Mouse (Mus musculus): ENCODE measurements around the gene Cpne8. TPM values are rescaled to one million over a fixed set of nuclear protein-coding genes. Genes with fewer than 3 reads are reported as not detected.

Cpne8 gene
- polyA plus RNA-seq, 1 experiment from 2014 or later: 11.6 TPM

GRCm38 (mm10) chr15:90607181-90607580, 72.1 kb downstream of the Cpne8 start:
- 89% methylated on average over 3 of the region's 3 CpGs for WGBS
- ATAC-seq (ENCODE audit: low FRiP score): no peak
- Histone ChIP-seq H3K9ac (no peak overlapping the region), H3K36me3 (no peaks in the 10 kb centered on the region), H3K27ac (no peak overlapping the region), H3K4me2 (replicated peaks) (no peak overlapping the region), H3K27me3 (no peaks in the 10 kb centered on the region), H3K9me3 (replicated peaks) (no peaks in the 10 kb centered on the region), H3K4me1 (no peaks in the 10 kb centered on the region), H3K4me3 (no peak overlapping the region)

DNA sequence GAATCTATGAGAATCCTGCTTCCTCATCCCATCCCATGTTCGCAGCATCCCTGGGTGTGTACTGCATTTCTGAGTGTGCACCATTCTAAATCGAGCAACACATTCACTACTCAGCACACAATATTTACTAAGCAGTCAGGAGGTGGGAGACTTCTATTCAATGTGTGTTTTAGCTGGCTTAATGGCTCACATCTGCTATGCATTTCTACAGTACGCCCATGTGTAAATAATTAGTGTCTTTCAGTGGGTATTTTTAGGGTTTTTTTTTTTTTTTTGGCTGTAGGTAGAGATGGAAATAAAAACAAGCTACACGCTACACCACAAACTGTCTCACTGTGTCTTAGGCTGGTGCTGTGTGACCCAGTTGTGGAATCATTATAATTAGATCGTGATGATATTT, 75.6 kb downstream of the Cpne8 start:
- Histone ChIP-seq H3K36me3 (no peaks in the 10 kb centered on the region), H3K9me3 (replicated peaks) (no peaks in the 10 kb centered on the region), H3K9ac (no peak overlapping the region), H3K4me2 (replicated peaks) (no peak overlapping the region), H3K27me3 (no peaks in the 10 kb centered on the region), H3K4me1 (no peaks in the 10 kb centered on the region), H3K27ac (no peak overlapping the region), H3K4me3 (no peak overlapping the region)
- ATAC-seq (ENCODE audit: low FRiP score): no peak
- WGBS: 68% methylated on average over 5 of the region's 5 CpGs

GRCm38 (mm10) chr15:90597715-90598497, 81.3 kb downstream of the Cpne8 start:
- ATAC-seq (ENCODE audit: low FRiP score): no peak
- no peak overlapping the region for H3K4me2 ChIP-seq (replicated peaks)
- WGBS: 68% methylated on average over 6 of the region's 6 CpGs

DNA sequence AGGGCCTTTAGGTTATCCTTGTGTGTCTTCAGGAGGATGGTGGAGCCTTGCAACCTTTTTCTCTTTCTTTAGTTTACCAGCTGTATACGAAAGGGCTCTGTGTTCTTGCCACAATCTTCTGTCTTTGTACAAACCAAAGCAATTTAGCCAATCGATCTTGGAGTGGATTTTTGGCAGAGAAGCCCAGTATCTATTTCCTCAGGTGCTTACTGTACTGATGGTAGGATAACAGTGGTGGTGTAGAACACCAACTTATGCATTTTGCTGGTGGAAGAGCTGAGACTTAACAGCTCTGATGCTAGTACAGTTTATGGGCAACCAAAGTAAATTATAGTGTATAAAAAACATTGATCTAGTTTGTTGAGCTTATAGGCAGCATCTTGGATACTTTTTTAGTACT, 83.6 kb downstream of the Cpne8 start:
- H3K9ac ChIP-seq: no peak overlapping the region
- WGBS: 90% methylated on average over 2 of the region's 2 CpGs
- no peak overlapping the region for H3K27ac ChIP-seq
- H3K4me2 ChIP-seq (replicated peaks): no peak overlapping the region
- no peaks in the 10 kb centered on the region for H3K4me1 ChIP-seq
- H3K27me3 ChIP-seq: no peaks in the 10 kb centered on the region
- no peaks in the 10 kb centered on the region for H3K9me3 ChIP-seq (replicated peaks)
- no peak overlapping the region for H3K4me3 ChIP-seq
- no peak for ATAC-seq (ENCODE audit: low FRiP score)
- no peaks in the 10 kb centered on the region for H3K36me3 ChIP-seq

More at GRCm38 (mm10) chr15:90597715-90598497, 81.3 kb downstream of the Cpne8 start:
- Histone ChIP-seq H3K9me3 (replicated peaks) (no peaks in the 10 kb centered on the region), H3K27ac (no peak overlapping the region), H3K4me1 (no peaks in the 10 kb centered on the region), H3K27me3 (no peaks in the 10 kb centered on the region), H3K36me3 (no peaks in the 10 kb centered on the region), H3K9ac (no peak overlapping the region), H3K4me3 (no peak overlapping the region)

GRCm38 (mm10) chr15:90589587-90589986, 89.6 kb downstream of the Cpne8 start:
- no peak overlapping the region for H3K4me2 ChIP-seq (replicated peaks)
- no peak for ATAC-seq (ENCODE audit: low FRiP score)
- 73% methylated on average over 7 of the region's 7 CpGs for WGBS

DNA sequence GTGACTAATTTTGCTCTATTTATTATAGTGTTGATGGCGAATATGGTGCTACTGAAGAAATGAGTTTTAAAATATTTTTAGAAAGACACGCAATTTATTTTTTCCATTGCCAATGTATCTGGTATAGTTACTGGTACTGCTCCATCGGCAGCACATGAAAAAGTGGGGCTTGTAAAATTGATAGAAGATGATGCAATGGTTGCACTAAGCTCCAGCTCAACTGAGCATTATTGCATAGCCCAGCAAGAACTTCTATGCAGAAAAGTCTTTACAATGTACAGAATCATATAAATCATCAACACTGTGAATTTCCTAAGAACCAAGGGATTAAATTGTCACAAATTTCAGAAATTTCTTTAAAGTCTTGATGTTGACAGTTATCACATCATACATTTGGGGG, 101.8 kb downstream of the Cpne8 start:
- Histone ChIP-seq H3K9me3 (replicated peaks) (no peaks in the 10 kb centered on the region), H3K4me3 (no peak overlapping the region), H3K36me3 (no peaks in the 10 kb centered on the region), H3K27me3 (no peaks in the 10 kb centered on the region), H3K4me1 (no peaks in the 10 kb centered on the region), H3K9ac (no peak overlapping the region), H3K27ac (no peak overlapping the region), H3K4me2 (replicated peaks) (no peak overlapping the region)
- no peak for ATAC-seq (ENCODE audit: low FRiP score)
- 96% methylated on average over 3 of the region's 3 CpGs for WGBS

More at GRCm38 (mm10) chr15:90589587-90589986, 89.6 kb downstream of the Cpne8 start:
- Histone ChIP-seq H3K27ac (no peak overlapping the region), H3K27me3 (no peaks in the 10 kb centered on the region), H3K4me3 (no peak overlapping the region), H3K36me3 (no peaks in the 10 kb centered on the region), H3K4me1 (no peaks in the 10 kb centered on the region), H3K9ac (no peak overlapping the region), H3K9me3 (replicated peaks) (no peaks in the 10 kb centered on the region)

- H3K4me3 ChIP-seq: no peak overlapping the region
These were observed 110.0 kb downstream of the Cpne8 start for GRCm38 (mm10) chr15:90569246-90569645.

DNA sequence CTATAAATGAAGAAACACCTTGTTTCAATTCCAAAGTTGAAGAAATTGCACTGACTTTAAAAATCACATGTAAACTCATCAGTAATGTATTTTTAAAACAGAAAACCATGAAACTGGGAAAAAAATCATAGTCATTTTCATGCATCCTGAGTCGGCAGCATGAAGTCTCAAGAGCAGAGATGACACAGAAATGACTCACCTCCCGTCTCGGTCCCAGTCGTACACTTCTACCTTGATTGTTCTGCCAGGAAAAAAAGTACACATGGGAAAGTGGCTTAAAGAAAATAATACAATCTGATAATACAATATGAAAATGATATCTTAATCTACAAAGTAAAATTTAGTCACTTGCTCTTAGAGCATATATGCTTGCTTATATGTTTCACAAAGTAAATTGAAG, 111.2 kb downstream of the Cpne8 start:
- Histone ChIP-seq H3K4me1 (no peaks in the 10 kb centered on the region), H3K9ac (no peak overlapping the region), H3K9me3 (replicated peaks) (no peaks in the 10 kb centered on the region), H3K4me3 (no peak overlapping the region), H3K27ac (no peak overlapping the region), H3K27me3 (no peaks in the 10 kb centered on the region), H3K4me2 (replicated peaks) (no peak overlapping the region), H3K36me3 (no peaks in the 10 kb centered on the region)
- WGBS: 91% methylated on average over 4 of the region's 4 CpGs
- no peak for ATAC-seq (ENCODE audit: low FRiP score)

More at GRCm38 (mm10) chr15:90569246-90569645, 110.0 kb downstream of the Cpne8 start:
- H3K27me3 ChIP-seq: no peaks in the 10 kb centered on the region
- no peaks in the 10 kb centered on the region for H3K9me3 ChIP-seq (replicated peaks)
- H3K4me1 ChIP-seq: no peaks in the 10 kb centered on the region
- no peak overlapping the region for H3K9ac ChIP-seq
- H3K36me3 ChIP-seq: no peaks in the 10 kb centered on the region
- 88% methylated on average over 4 of the region's 4 CpGs for WGBS
- H3K4me2 ChIP-seq (replicated peaks): no peak overlapping the region
- H3K27ac ChIP-seq: no peak overlapping the region
- ATAC-seq (ENCODE audit: low FRiP score): no peak

- Histone ChIP-seq H3K9me3 (replicated peaks) (no peaks in the 10 kb centered on the region), H3K4me2 (replicated peaks) (no peak overlapping the region), H3K27ac (no peak overlapping the region), H3K27me3 (no peaks in the 10 kb centered on the region), H3K4me3 (no peak overlapping the region), H3K4me1 (no peaks in the 10 kb centered on the region), H3K36me3 (no peaks in the 10 kb centered on the region), H3K9ac (no peak overlapping the region)
- 69% methylated on average over 3 of the region's 3 CpGs for WGBS
- ATAC-seq (ENCODE audit: low FRiP score): no peak
These were observed 115.2 kb downstream of the Cpne8 start for GRCm38 (mm10) chr15:90563996-90564395.

DNA sequence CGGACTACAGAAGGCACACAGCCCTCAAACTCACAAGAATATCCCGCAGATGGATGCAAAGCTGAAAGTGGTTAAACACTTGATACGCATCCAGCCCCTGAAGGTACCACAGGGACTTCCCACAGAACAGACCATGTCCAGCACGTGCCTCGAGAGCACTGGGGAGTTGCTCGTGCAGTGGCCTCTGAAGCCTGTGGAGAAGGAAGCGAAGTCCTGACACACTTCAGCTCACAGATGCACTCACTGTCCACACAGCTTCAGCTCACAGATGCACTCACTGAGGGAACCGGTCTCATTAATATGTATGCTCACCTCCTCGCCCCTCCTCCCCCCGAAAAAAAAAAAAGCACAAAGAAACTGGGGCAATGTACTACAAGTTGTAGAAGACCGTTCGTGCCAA, 117.6 kb downstream of the Cpne8 start:
- H3K9me3 ChIP-seq (replicated peaks): no peaks in the 10 kb centered on the region
- 55% methylated on average over 12 of the region's 12 CpGs for WGBS
- ATAC-seq (ENCODE audit: low FRiP score): no peak
- H3K36me3 ChIP-seq: no peaks in the 10 kb centered on the region
- no peak overlapping the region for H3K27ac ChIP-seq
- no peak overlapping the region for H3K4me2 ChIP-seq (replicated peaks)
- no peaks in the 10 kb centered on the region for H3K4me1 ChIP-seq
- H3K4me3 ChIP-seq: no peak overlapping the region
- no peak overlapping the region for H3K9ac ChIP-seq
- no peaks in the 10 kb centered on the region for H3K27me3 ChIP-seq

GRCm38 (mm10) chr15:90548589-90548988, 130.6 kb downstream of the Cpne8 start:
- H3K4me1 ChIP-seq: no peaks in the 10 kb centered on the region
- no peak overlapping the region for H3K27ac ChIP-seq
- no peak overlapping the region for H3K9ac ChIP-seq
- WGBS: 94% methylated on average over 7 of the region's 7 CpGs
- H3K27me3 ChIP-seq: no peaks in the 10 kb centered on the region
- no peak overlapping the region for H3K4me2 ChIP-seq (replicated peaks)
- no peaks in the 10 kb centered on the region for H3K9me3 ChIP-seq (replicated peaks)
- H3K36me3 ChIP-seq: no peaks in the 10 kb centered on the region
- no peak for ATAC-seq (ENCODE audit: low FRiP score)
- H3K4me3 ChIP-seq: no peak overlapping the region

GRCm38 (mm10) chr15:90543447-90543846, 135.8 kb downstream of the Cpne8 start:
- Histone ChIP-seq H3K9ac (no peak overlapping the region), H3K9me3 (replicated peaks) (no peaks in the 10 kb centered on the region), H3K4me3 (no peak overlapping the region), H3K4me2 (replicated peaks) (no peak overlapping the region), H3K27ac (no peak overlapping the region), H3K36me3 (no peaks in the 10 kb centered on the region), H3K4me1 (no peaks in the 10 kb centered on the region), H3K27me3 (no peaks in the 10 kb centered on the region)
- WGBS: 66% methylated on average over 5 of the region's 5 CpGs
- no peak for ATAC-seq (ENCODE audit: low FRiP score)

- Histone ChIP-seq H3K9me3 (replicated peaks) (no peaks in the 10 kb centered on the region), H3K27ac (no peak overlapping the region), H3K4me1 (no peaks in the 10 kb centered on the region), H3K4me3 (no peak overlapping the region), H3K36me3 (no peaks in the 10 kb centered on the region), H3K27me3 (no peaks in the 10 kb centered on the region), H3K4me2 (replicated peaks) (no peak overlapping the region), H3K9ac (no peak overlapping the region)
- no peak for ATAC-seq (ENCODE audit: low FRiP score)
These were observed 137.1 kb downstream of the Cpne8 start for GRCm38 (mm10) chr15:90542126-90542525.

Measured in hindbrain, embryonic 12.5 days (tissue).